Comparison of ENCODE assay signal across 18 mouse cellular contexts in the genomic region with DNA sequence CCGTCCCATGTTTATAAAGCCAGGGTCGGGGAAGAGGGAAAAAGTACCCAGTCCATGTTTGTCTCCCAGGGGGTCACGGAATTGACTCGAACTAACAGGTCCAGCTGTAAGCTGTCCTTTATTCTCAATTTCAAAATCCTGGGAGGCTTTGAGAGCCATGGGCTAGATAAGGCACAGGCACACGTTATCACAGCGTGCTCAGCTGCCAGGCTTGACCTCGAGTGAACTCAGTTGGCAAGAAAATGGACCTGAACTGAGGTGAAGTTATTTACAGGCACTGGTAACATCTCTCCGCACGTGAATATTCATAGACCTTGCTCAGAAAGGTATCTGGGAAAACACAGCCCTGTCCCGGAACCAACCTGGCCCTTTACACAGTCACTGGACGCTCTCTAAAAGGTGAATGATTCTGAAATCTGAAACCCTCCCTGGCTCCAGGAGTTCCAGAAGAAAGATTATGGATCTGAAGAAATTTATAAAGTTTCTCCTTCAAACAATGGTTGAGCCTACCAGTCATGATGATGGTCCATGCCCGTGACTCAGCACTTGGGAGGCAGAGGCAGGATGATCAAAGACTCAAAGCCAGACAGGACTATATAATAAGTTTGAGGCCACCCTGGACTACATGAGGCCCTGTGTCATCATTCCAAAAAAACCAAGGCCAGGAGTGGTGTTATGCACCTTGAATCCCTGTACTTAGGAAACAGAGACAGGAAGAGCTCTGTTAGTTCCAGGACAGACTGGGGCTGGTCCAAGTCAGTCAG. TPM values are rescaled to one million over a fixed set of nuclear protein-coding genes. Genes with fewer than 3 reads are reported as not detected.
A peak's percentile ranks its signal among the peaks of the same experiment; 100 is the strongest.
DNase-seq lines count a peak whose midpoint lies in the region; ATAC-seq and TF ChIP-seq lines count a peak whose summit lies in the region.
"Had no signal": no experiment of that assay in that cellular context is flagged by ENCODE, and none has a peak within 500 bp of the region (broad histone marks: within the 10 kb centered on the region; RNA-seq: fewer than 3 reads in every experiment).

No protein-coding gene starts in this region.

- H3K79me2 ChIP-seq in heart, adult 2 months (replicated peaks; ENCODE audit: control insufficient read depth, insufficient read depth, low read length), result no peaks in the 10 kb centered on the region

- H3K27ac ChIP-seq in heart, adult 2 months, result peak overlapping the region; percentile 81
- H3K27ac ChIP-seq in small intestine, adult 2 months (ENCODE audit: insufficient read depth, low read depth, low read length), result peak overlapping the region; percentile 83
- H3K27ac ChIP-seq in kidney, embryonic 15.5 days, result no peak overlapping the region
- H3K27ac ChIP-seq: limb, embryonic 12.5 days; midbrain, embryonic 13.5 days had no signal

- no peaks in the 10 kb centered on the region for H3K36me3 ChIP-seq in heart, adult 2 months (ENCODE audit: control insufficient read depth, insufficient read depth, low read length)
- no peaks in the 10 kb centered on the region for H3K36me3 ChIP-seq in small intestine, adult 2 months (ENCODE audit: control insufficient read depth, insufficient read depth, low read length)
- no peaks in the 10 kb centered on the region for H3K36me3 ChIP-seq in kidney, embryonic 15.5 days
- H3K36me3 ChIP-seq: G1E; limb, embryonic 12.5 days; midbrain, embryonic 13.5 days had no signal

- no peaks in the 10 kb centered on the region for H3K9me3 ChIP-seq in kidney, embryonic 15.5 days (replicated peaks)
- H3K9me3 ChIP-seq: G1E; limb, embryonic 12.5 days; midbrain, embryonic 13.5 days had no signal

- no peak overlapping the region for H3K4me3 ChIP-seq in heart, adult 2 months
- H3K4me3 ChIP-seq in small intestine, adult 2 months (ENCODE audit: low read depth, low read length), result no peak overlapping the region
- no peak overlapping the region for H3K4me3 ChIP-seq in kidney, embryonic 15.5 days (replicated peaks)
- H3K4me3 ChIP-seq: erythroblast, embryonic 14.5 days; limb, embryonic 12.5 days; midbrain, embryonic 13.5 days had no signal

- peaks cover 8% of the 10 kb centered on the region for H3K4me1 ChIP-seq in heart, adult 2 months (ENCODE audit: control insufficient read depth, insufficient read depth, low read length)
- peaks cover 37% of the 10 kb centered on the region for H3K4me1 ChIP-seq in small intestine, adult 2 months (ENCODE audit: control insufficient read depth, insufficient read depth, insufficient read length, low read length)
- H3K4me1 ChIP-seq in kidney, embryonic 15.5 days, result peaks cover 14% of the 10 kb centered on the region

- ATAC-seq in erythroid progenitor cell, adult 5-6 weeks (replicated peaks; ENCODE audit: low FRiP score, poor library complexity, severe bottlenecking), result peak; percentile 87
- no peak for ATAC-seq in kidney, embryonic 15.5 days (replicated peaks; ENCODE audit: low FRiP score)
- ATAC-seq: hindbrain, embryonic 16.5 days; midbrain, embryonic 13.5 days had no signal

- DNase-seq in heart, adult 2 months, result peak in 1 of 2 experiments; percentile 75
- no peak for DNase-seq in heart, postnatal 25 days (ENCODE audit: low spot score)
- peak; percentile 60 for DNase-seq in heart, postnatal 4 days
- no peak for DNase-seq in cerebellum, adult 11-12 months
- DNase-seq in lung, postnatal 10 days, result no peak
- DNase-seq: cerebellum, adult 9-10 months; gastrocnemius, postnatal 25 days; kidney, adult 2 months; lung, postnatal 14 days; right cerebral cortex, postnatal 4 days had no signal

- H3K9ac ChIP-seq in heart, adult 2 months (ENCODE audit: low read depth, low read length), result peak overlapping the region; percentile 15; the same call in 1 of the 2 replicates
- no peak overlapping the region for H3K9ac ChIP-seq in kidney, embryonic 15.5 days
- H3K9ac ChIP-seq: limb, embryonic 12.5 days; midbrain, embryonic 13.5 days had no signal

- TF ChIP-seq CTCF in heart, adult 2 months (IDR thresholded peaks at IDR 0.05), result no peak
- TF ChIP-seq CTCF in small intestine, adult 2 months (IDR thresholded peaks at IDR 0.05; ENCODE audit: extremely low read depth, insufficient read length, insufficient replicate concordance, low read depth, low read length), result no peak

- H3K27me3 ChIP-seq in heart, adult 2 months (ENCODE audit: control insufficient read depth, insufficient read depth, low read length), result no peaks in the 10 kb centered on the region
- H3K27me3 ChIP-seq in small intestine, adult 2 months (ENCODE audit: control insufficient read depth, insufficient read depth, low read length), result no peaks in the 10 kb centered on the region
- H3K27me3 ChIP-seq in kidney, embryonic 15.5 days, result 0 out of 2 replicates have a peak, but pooled peaks cover 3% of the 10 kb centered on the region
- H3K27me3 ChIP-seq: limb, embryonic 12.5 days had no signal

- 49% methylated on average over 12 of the region's 12 CpGs for WGBS in heart, adult 2 months
- WGBS in small intestine, adult 2 months, result 39% methylated on average over 12 of the region's 12 CpGs
- WGBS in kidney, embryonic 15.5 days, result 77% methylated on average over 12 of the region's 12 CpGs

- TF ChIP-seq POLR2A in heart, adult 2 months (IDR thresholded peaks at IDR 0.05; ENCODE audit: insufficient read depth, low read depth, low read length), result no peak
- no peak for TF ChIP-seq POLR2A in small intestine, adult 2 months (IDR thresholded peaks at IDR 0.05; ENCODE audit: low read depth, low read length)

- intact Hi-C loops in heart, adult 2 months (cut with DNase I), result no loop called here
- intact Hi-C loops in heart, postnatal 25 days (cut with DNase I), result loop anchor here (5.0 kb wide), 1 partner anchor 37 kb away; no protein-coding TSS in a partner anchor

- TF ChIP-seq EP300 in heart, adult 2 months (IDR thresholded peaks at IDR 0.05; ENCODE audit: insufficient read depth, low read depth, low read length), result peak; percentile 96

- no peak overlapping the region for H3K4me2 ChIP-seq in kidney, embryonic 15.5 days
- H3K4me2 ChIP-seq: limb, embryonic 12.5 days; midbrain, embryonic 13.5 days had no signal

RNA-seq across cellular contexts. Expression of gene Fgd2, which starts 59.4 kb away (rescaled TPM):
- 1 to 10 TPM; 1.9 to 2.4 TPM for total RNA-seq in heart, adult 2 months (2021)
- 5.9 and 9.2 TPM in 2 replicates for polyA plus RNA-seq in heart, adult 2 months (2012; rRNA removed)
- 1 to 10 TPM; 1.8 to 2.7 TPM for total RNA-seq in heart, postnatal 25 days (2021)
- 4.0 and 6.3 TPM in 2 replicates for total RNA-seq in erythroid progenitor cell, adult 5-6 weeks (2015; ENCODE audit: low replicate concordance)
- 0.98 and 5.0 TPM in 2 replicates for total RNA-seq in erythroid progenitor cell, adult 5-6 weeks (2017; ENCODE audit: low replicate concordance)
- 1 to 10 TPM; 2.1 to 2.8 TPM for total RNA-seq in heart, postnatal 4 days (2021)
- polyA plus RNA-seq in small intestine, adult 2 months (2012; rRNA removed), result 14.0 and 16.3 TPM in 2 replicates
- 12.0 and 13.0 TPM in 2 replicates for polyA plus RNA-seq in kidney, embryonic 15.5 days (2015; fragmentation: Nextera tagmentation; extraction: Ambion mirVana)
